Mouse (Mus musculus) urinary bladder, postnatal 36 days (tissue): ENCODE measurements at regions not wholly inside any gene's neighbourhood (a gene's known extent, or its start where the extent isn't known, plus 50 kb on each side); places are given as distances from the start of the nearest gene placed in this dataset.

Experiments used
- DNase-seq, 2 experiments: peaks; one replicate each; pipeline ENCODE4 v3.0.0; 2022; ENCODE audit warnings: low spot score in 2 of 2, mixed read lengths in 1 of 2

DNA sequence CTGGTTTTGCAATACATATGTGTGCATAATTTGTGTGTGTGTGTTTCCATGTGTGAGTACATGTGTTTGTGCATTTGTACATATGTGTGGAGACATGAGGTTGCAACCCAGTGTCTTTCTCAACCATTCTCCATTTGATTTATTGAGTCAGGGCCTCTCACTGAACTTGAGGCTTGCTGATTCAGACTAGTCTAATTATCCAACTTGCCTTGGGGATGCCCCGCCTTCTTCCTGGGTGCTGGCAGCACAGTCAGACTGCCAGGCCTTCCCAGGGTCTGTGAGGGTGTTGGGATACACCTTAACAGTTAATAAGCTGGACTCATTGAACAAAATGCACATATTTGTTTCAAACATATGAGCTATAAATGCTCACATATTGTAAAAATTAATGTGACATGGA lies 56.1 kb upstream of the Pde7b start:
- DNase-seq = no peak

DNA sequence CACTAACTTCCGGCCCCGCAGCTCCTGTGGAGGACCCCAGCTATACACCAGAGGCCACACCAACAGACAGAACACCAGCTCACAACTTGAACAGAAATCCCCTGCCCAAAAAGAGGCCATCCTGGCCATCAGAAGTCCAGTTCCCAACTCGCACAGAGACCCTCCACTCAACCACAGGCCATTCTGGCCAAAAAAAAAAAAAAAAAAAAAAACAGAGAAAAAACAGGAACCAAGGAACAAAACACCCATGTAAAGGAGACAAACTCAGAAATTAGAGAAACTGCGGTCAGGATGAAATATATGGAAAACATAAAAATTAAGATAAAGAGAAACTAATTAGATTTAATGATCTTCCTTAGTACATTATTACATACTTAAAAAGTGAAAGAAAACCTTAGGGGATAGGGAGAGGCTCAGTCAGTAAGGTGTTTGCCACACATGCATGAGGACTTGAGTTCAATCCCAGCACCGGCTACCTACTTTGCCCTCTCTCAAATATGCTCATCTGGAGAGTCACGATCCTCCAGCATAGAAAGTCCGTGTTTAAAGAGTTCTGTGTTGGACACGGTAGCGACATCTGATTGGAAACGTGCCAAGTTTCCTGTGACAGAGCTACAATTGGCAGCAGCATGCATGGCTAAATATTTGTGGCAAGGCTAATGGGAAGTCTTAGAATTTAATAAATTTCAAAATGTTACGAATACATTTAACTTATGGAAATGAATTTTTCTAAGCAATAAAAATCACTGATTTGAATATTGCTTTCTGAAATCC lies 51.9 kb upstream of the Pde7b start:
- DNase-seq = no peak

DNA sequence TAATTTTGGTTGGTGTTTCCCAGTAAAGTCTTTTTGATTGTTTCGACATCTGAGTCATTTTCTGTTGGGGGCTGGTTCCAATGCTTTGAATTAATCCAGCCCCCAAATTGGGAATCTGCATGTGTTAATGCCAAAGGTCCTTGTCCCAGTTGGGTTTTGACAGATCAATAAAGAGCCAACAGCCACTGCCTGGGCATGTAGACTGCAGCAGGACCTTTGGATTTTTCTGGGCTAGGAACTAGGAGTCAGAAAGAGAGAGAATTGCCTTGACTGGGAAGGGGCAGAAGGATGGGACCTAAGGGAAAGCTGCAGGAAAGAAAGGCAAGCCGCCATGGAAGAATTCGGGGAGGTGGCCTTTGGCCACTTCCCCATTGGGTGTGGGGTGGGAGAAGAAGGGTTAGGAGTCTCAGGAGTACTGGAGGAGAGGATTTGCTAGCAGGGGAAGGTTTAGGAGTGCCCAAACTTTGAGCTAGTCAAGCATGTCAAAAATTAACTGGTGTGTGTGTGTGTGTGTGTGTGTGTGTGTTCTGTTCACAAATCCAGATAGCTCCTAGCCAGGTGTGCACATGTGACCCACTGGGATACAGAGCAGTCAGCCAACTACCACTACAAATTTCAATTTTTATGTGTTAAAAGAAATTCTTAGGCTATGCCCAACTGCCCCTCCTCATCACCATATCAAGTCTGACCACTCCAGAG lies 51.0 kb upstream of the Pde7b start:
- no peak for DNase-seq
